Mouse (Mus musculus) neural tube, embryonic 15.5 days (tissue): ENCODE measurements at regions not wholly inside any gene's neighbourhood (a gene's known extent, or its start where the extent isn't known, plus 50 kb on each side); places are given as distances from the start of the nearest gene placed in this dataset.

Experiments used
- ATAC-seq: fragments of 200-750 bp; cut with Nextera tagmentation; 2 replicates; pipeline ENCODE4 v1.8.0; 2017; ENCODE audit warnings: mild to moderate bottlenecking, moderate TSS enrichment, moderate library complexity; ENCODE audit not compliant: low FRiP score
- H3K27ac ChIP-seq: fragments of 300-500 bp; sonication (generic); replicated peaks from 2 replicates; pipeline ENCODE4 v1.5.1; 2015; ENCODE audit warnings: mild to moderate bottlenecking, inconsistent platforms
- H3K27me3 ChIP-seq: fragments of 300-500 bp; sonication (generic); replicated peaks from 2 replicates; pipeline ENCODE4 v1.6.1; 2015; ENCODE audit warnings: inconsistent platforms
- H3K36me3 ChIP-seq: fragments of 300-500 bp; sonication (generic); 2 replicates; pipeline ENCODE4 v1.6.1; 2015; ENCODE audit warnings: inconsistent platforms
- H3K4me1 ChIP-seq: fragments of 300-500 bp; sonication (generic); 2 replicates; pipeline ENCODE4 v1.6.1; 2015; ENCODE audit warnings: inconsistent platforms
- H3K4me2 ChIP-seq: fragments of 300-500 bp; sonication (generic); 2 replicates; pipeline ENCODE4 v1.6.1; 2015; ENCODE audit warnings: inconsistent platforms, mild to moderate bottlenecking, moderate library complexity
- H3K4me3 ChIP-seq: fragments of 300-500 bp; sonication (generic); replicated peaks from 2 replicates; pipeline ENCODE4 v1.5.1; 2015; ENCODE audit warnings: mild to moderate bottlenecking, inconsistent platforms
- H3K9ac ChIP-seq: fragments of 300-500 bp; sonication (generic); replicated peaks from 2 replicates; pipeline ENCODE4 v1.6.1; 2015; ENCODE audit warnings: mild to moderate bottlenecking, inconsistent platforms
- H3K9me3 ChIP-seq: fragments of 300-500 bp; sonication (generic); replicated peaks from 2 replicates; pipeline ENCODE4 v1.6.1; 2016; ENCODE audit warnings: inconsistent platforms
- WGBS: fragments of 180-500 bp; shearing (Covaris S2); methylation state at CpG from one replicate; pipeline ENCODE4 v1.1.7; 2015; ENCODE audit warnings: mixed read lengths; 5-methylcytosine and 5-hydroxymethylcytosine counted together

GRCm38 (mm10) chr5:33548800-33549199, 80.6 kb downstream of the Fam53a start:
- no peak overlapping the region for H3K9ac ChIP-seq
- H3K9me3 ChIP-seq, result no peaks in the 10 kb centered on the region
- peaks cover 7% of the 10 kb centered on the region for H3K4me1 ChIP-seq
- peaks cover 62% of the 10 kb centered on the region for H3K27me3 ChIP-seq
- no peak overlapping the region for H3K4me2 ChIP-seq
- no peak overlapping the region for H3K4me3 ChIP-seq
- no peak overlapping the region for H3K27ac ChIP-seq
- no peak for ATAC-seq
- WGBS, result 72% methylated on average over 2 of the region's 2 CpGs
- H3K36me3 ChIP-seq, result no peaks in the 10 kb centered on the region

GRCm38 (mm10) chr5:33543372-33543771, 86.1 kb downstream of the Fam53a start:
- Histone ChIP-seq H3K9ac (no peak overlapping the region), H3K4me3 (no peak overlapping the region), H3K27ac (no peak overlapping the region), H3K9me3 (no peaks in the 10 kb centered on the region), H3K4me2 (no peak overlapping the region), H3K4me1 (peaks cover 48% of the 10 kb centered on the region), H3K36me3 (no peaks in the 10 kb centered on the region), H3K27me3 (peaks cover 76% of the 10 kb centered on the region)
- 0 out of 2 replicates have a peak, but pooled peaks have one; percentile 35 for ATAC-seq
- WGBS, result 25% methylated on average over 5 of the region's 5 CpGs

GRCm38 (mm10) chr5:33542643-33543042, 86.8 kb downstream of the Fam53a start:
- 46% methylated on average over 3 of the region's 3 CpGs for WGBS
- ATAC-seq, result no peak; the same call in 1 of the 2 replicates
- Histone ChIP-seq H3K4me2 (peak overlapping the region; percentile 11; the same call in 1 of the 2 replicates), H3K27ac (no peak overlapping the region), H3K4me3 (no peak overlapping the region), H3K9ac (no peak overlapping the region), H3K9me3 (no peaks in the 10 kb centered on the region), H3K36me3 (no peaks in the 10 kb centered on the region), H3K4me1 (peaks cover 48% of the 10 kb centered on the region), H3K27me3 (peaks cover 76% of the 10 kb centered on the region)

GRCm38 (mm10) chr5:33542000-33542554, 87.4 kb downstream of the Fam53a start:
- no peak overlapping the region for H3K27ac ChIP-seq
- H3K4me3 ChIP-seq, result no peak overlapping the region
- no peaks in the 10 kb centered on the region for H3K9me3 ChIP-seq
- peak; percentile 39 for ATAC-seq
- WGBS, result 25% methylated on average over 11 of the region's 11 CpGs
- H3K4me2 ChIP-seq, result peak overlapping the region; percentile 11; the same call in 1 of the 2 replicates
- H3K36me3 ChIP-seq, result no peaks in the 10 kb centered on the region
- H3K4me1 ChIP-seq, result peaks cover 48% of the 10 kb centered on the region
- H3K9ac ChIP-seq, result no peak overlapping the region
- H3K27me3 ChIP-seq, result peaks cover 79% of the 10 kb centered on the region

- H3K4me2 ChIP-seq, result peak overlapping the region; percentile 43
- peaks cover 50% of the 10 kb centered on the region for H3K4me1 ChIP-seq
- 23% methylated on average over 23 of the region's 23 CpGs for WGBS
- H3K4me3 ChIP-seq, result peak overlapping the region; percentile 13; the same call in 1 of the 2 replicates
- peak; percentile 7; the same call in 1 of the 2 replicates for ATAC-seq
- no peaks in the 10 kb centered on the region for H3K36me3 ChIP-seq
- H3K27ac ChIP-seq, result no peak overlapping the region
- no peak overlapping the region for H3K9ac ChIP-seq
- peaks cover 79% of the 10 kb centered on the region for H3K27me3 ChIP-seq
- H3K9me3 ChIP-seq, result no peaks in the 10 kb centered on the region
Observed at GRCm38 (mm10) chr5:33540259-33540658, 89.2 kb downstream of the Fam53a start.

GRCm38 (mm10) chr5:33537429-33537828, 92.0 kb downstream of the Fam53a start:
- Histone ChIP-seq H3K9me3 (no peaks in the 10 kb centered on the region), H3K36me3 (no peaks in the 10 kb centered on the region), H3K4me1 (peaks cover 45% of the 10 kb centered on the region), H3K27ac (no peak overlapping the region), H3K4me3 (no peak overlapping the region), H3K4me2 (no peak overlapping the region), H3K27me3 (peaks cover 87% of the 10 kb centered on the region), H3K9ac (no peak overlapping the region)
- no peak for ATAC-seq
- 17% methylated on average over 8 of the region's 8 CpGs for WGBS

- H3K9ac ChIP-seq, result no peak overlapping the region
- H3K4me3 ChIP-seq, result no peak overlapping the region
- H3K4me1 ChIP-seq, result peaks cover 41% of the 10 kb centered on the region
- no peaks in the 10 kb centered on the region for H3K9me3 ChIP-seq
- peaks cover 91% of the 10 kb centered on the region for H3K27me3 ChIP-seq
- no peaks in the 10 kb centered on the region for H3K36me3 ChIP-seq
- 60% methylated on average over 4 of the region's 4 CpGs for WGBS
- H3K4me2 ChIP-seq, result no peak overlapping the region
- ATAC-seq, result no peak
- no peak overlapping the region for H3K27ac ChIP-seq
Observed at GRCm38 (mm10) chr5:33537017-33537416, 92.4 kb downstream of the Fam53a start.

- H3K27me3 ChIP-seq, result peaks cover 93% of the 10 kb centered on the region
- H3K4me1 ChIP-seq, result peaks cover 36% of the 10 kb centered on the region
- WGBS, result 78% methylated on average over 4 of the region's 4 CpGs
- no peaks in the 10 kb centered on the region for H3K9me3 ChIP-seq
- no peak overlapping the region for H3K27ac ChIP-seq
- no peak for ATAC-seq
- H3K9ac ChIP-seq, result no peak overlapping the region
- H3K4me3 ChIP-seq, result no peak overlapping the region
- H3K36me3 ChIP-seq, result no peaks in the 10 kb centered on the region
- H3K4me2 ChIP-seq, result no peak overlapping the region
Observed at GRCm38 (mm10) chr5:33536261-33536660, 93.2 kb downstream of the Fam53a start.

- peaks cover 29% of the 10 kb centered on the region for H3K4me1 ChIP-seq
- H3K9me3 ChIP-seq, result no peaks in the 10 kb centered on the region
- no peak for ATAC-seq
- no peak overlapping the region for H3K9ac ChIP-seq
- H3K27ac ChIP-seq, result no peak overlapping the region
- H3K4me3 ChIP-seq, result no peak overlapping the region
- no peaks in the 10 kb centered on the region for H3K36me3 ChIP-seq
- H3K27me3 ChIP-seq, result peaks cover 91% of the 10 kb centered on the region
- 9% methylated on average over 21 of the region's 21 CpGs for WGBS
- H3K4me2 ChIP-seq, result peak overlapping the region; percentile 46
Observed at GRCm38 (mm10) chr5:33535145-33536010, 94.1 kb downstream of the Fam53a start.

GRCm38 (mm10) chr5:33534345-33534744, 95.1 kb downstream of the Fam53a start:
- Histone ChIP-seq H3K36me3 (no peaks in the 10 kb centered on the region), H3K4me3 (peak overlapping the region; percentile 19), H3K9ac (no peak overlapping the region; the same call in 1 of the 2 replicates), H3K9me3 (no peaks in the 10 kb centered on the region), H3K27me3 (peaks cover 87% of the 10 kb centered on the region), H3K27ac (no peak overlapping the region), H3K4me2 (peak overlapping the region; percentile 46), H3K4me1 (peaks cover 23% of the 10 kb centered on the region)
- peak; percentile 52; the same call in 1 of the 2 replicates for ATAC-seq
- 2% methylated on average over 13 of the region's 13 CpGs for WGBS

- no peak overlapping the region for H3K4me2 ChIP-seq
- H3K4me3 ChIP-seq, result no peak overlapping the region
- no peaks in the 10 kb centered on the region for H3K36me3 ChIP-seq
- no peak for ATAC-seq
- H3K27ac ChIP-seq, result no peak overlapping the region
- no peaks in the 10 kb centered on the region for H3K9me3 ChIP-seq
- WGBS, result 95% methylated on average over 4 of the region's 4 CpGs
- H3K27me3 ChIP-seq, result peaks cover 84% of the 10 kb centered on the region
- no peak overlapping the region for H3K9ac ChIP-seq
- peaks cover 28% of the 10 kb centered on the region for H3K4me1 ChIP-seq
Observed at GRCm38 (mm10) chr5:33533185-33533584, 96.2 kb downstream of the Fam53a start.

- WGBS, result 91% methylated on average over 1 of the region's 1 CpGs
- H3K36me3 ChIP-seq, result no peaks in the 10 kb centered on the region
- no peak for ATAC-seq
- H3K4me3 ChIP-seq, result no peak overlapping the region
- no peak overlapping the region for H3K4me2 ChIP-seq
- no peak overlapping the region for H3K9ac ChIP-seq
- no peak overlapping the region for H3K27ac ChIP-seq
- no peaks in the 10 kb centered on the region for H3K9me3 ChIP-seq
- peaks cover 81% of the 10 kb centered on the region for H3K27me3 ChIP-seq
- peaks cover 36% of the 10 kb centered on the region for H3K4me1 ChIP-seq
Observed at GRCm38 (mm10) chr5:33531263-33531662, 97.5 kb upstream of the Nkx1-1 start.
